Mouse (Mus musculus) testis, adult 2 months (tissue): ENCODE results near the gene Smg6.

Experiments
- CTCF ChIP-seq: fragments of 200-500 bp; IDR thresholded peaks from 2 replicates; pipeline ENCODE4 v1.5.1; 2012; ENCODE audit warnings: low read depth, mild to moderate bottlenecking, inconsistent platforms, low read length, moderate library complexity; ENCODE audit not compliant: control insufficient read depth, insufficient read depth, insufficient replicate concordance
- POLR2A ChIP-seq: fragments of 200-500 bp; IDR thresholded peaks from 2 replicates; pipeline ENCODE4 v1.6.1; 2012; ENCODE audit warnings: low read depth, mild to moderate bottlenecking, inconsistent platforms, low read length, moderate library complexity; ENCODE audit not compliant: control insufficient read depth

DNA sequence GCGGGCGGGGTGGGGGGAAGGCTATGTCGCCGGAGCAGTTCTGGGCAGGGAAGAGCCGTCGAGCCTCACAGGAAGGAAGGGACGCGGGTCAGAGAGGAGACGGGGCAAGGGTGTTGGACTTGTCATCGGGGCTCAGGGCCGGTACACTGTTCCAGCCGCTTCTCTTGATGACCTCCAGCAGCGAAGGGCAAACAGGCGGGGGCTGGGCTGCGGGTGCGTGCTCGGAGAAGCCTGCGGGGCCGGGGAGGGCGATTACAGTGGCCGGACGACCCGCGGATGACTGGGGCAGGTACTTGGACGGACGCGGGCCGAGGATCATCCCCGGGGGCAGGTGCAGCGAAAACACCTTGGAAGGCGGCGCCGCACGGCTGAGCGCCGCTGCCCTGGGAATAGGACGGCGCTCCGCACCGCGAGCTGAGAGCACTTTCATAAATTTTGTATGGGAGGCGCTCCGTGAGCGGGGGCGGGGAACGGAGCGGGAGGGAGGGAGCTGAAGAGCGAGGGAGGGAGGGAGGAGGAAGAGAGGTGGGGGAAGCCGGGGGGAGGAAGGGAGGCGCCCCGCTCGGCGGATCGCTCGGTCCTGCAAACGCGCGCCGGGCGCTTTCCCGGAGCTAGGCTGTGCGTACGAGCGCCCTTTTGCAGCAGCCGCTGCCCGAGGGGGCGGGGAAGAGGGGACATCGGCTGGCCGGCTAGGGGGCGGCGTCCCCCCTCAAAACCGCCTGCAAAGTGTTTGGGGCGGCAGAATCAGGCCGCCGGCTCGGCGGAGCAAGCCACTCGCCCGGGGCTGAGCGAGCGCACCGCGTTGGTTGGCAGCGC lies 267.8 kb downstream of the Smg6 start, which contains the start of gene Rtn4rl1:
- no peak for TF ChIP-seq CTCF
- no peak for TF ChIP-seq POLR2A
